Mouse (Mus musculus) cortical plate, adult 2 months (tissue): ENCODE data around the gene Pkd1l3. TPM values are rescaled to one million over a fixed set of nuclear protein-coding genes. Genes with fewer than 3 reads are reported as not detected.

Experiments
- H3K27ac ChIP-seq: fragments of 200-500 bp; 2 replicates; pipeline ENCODE4 v1.5.1; 2012; ENCODE audit warnings: low read length, control low read depth, inconsistent platforms; ENCODE audit not compliant: insufficient read depth
- H3K4me1 ChIP-seq: fragments of 200-500 bp; 2 replicates; pipeline ENCODE4 v1.6.1; 2011; ENCODE audit warnings: low read length; ENCODE audit not compliant: control insufficient read depth, insufficient read depth
- H3K4me3 ChIP-seq: fragments of 200-500 bp; 2 replicates; pipeline ENCODE4 v1.5.1; 2011; ENCODE audit warnings: mild to moderate bottlenecking, low read length, control low read depth; ENCODE audit not compliant: insufficient read depth
- CTCF ChIP-seq: fragments of 200-500 bp; IDR thresholded peaks from 2 replicates; pipeline ENCODE4 v1.5.1; 2011; ENCODE audit warnings: mild to moderate bottlenecking, control low read depth, low read length; ENCODE audit not compliant: insufficient read depth; ENCODE audit errors: extremely low read depth
- POLR2A ChIP-seq: fragments of 200-500 bp; IDR thresholded peaks from 2 replicates; pipeline ENCODE4 v1.6.1; 2011; ENCODE audit warnings: mild to moderate bottlenecking, low read length, control low read depth; ENCODE audit not compliant: insufficient read depth; ENCODE audit errors: extremely low read depth
- polyA plus RNA-seq: library from polyadenylated mRNA; depleted of rRNA; stranded (reverse); fragments of >200 nt; gene quantifications from 2 replicates; pipeline ENCODE4 v1.2.3, GENCODE M21; 2012

Pkd1l3 gene
- polyA plus RNA-seq, 1 experiment = 0.79 TPM

DNA sequence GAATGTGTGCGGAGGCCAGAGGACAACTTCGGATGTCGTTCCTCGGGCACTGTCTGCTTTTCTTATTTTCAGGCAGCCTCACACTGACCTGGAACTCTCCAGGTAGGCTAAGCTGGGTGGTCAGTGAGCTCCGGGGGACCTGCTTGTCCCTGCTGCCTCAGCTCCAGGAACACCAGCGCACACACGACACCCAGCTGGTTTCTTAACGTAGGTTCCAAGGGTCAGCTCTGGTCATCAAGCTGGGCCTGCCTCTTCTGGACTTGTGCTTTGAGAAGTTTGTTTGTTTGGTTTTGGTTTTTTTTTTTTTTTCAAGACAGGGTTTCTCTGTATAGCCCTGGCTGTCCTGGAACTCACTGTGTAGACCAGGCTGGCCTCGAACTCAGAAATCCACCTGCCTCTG lies 23.4 kb upstream of the Pkd1l3 start:
- no peaks in the 10 kb centered on the region for H3K4me1 ChIP-seq
- TF ChIP-seq CTCF (no peak), POLR2A (no peak)
- H3K4me3 ChIP-seq = no peak overlapping the region
- H3K27ac ChIP-seq = no peak overlapping the region

DNA sequence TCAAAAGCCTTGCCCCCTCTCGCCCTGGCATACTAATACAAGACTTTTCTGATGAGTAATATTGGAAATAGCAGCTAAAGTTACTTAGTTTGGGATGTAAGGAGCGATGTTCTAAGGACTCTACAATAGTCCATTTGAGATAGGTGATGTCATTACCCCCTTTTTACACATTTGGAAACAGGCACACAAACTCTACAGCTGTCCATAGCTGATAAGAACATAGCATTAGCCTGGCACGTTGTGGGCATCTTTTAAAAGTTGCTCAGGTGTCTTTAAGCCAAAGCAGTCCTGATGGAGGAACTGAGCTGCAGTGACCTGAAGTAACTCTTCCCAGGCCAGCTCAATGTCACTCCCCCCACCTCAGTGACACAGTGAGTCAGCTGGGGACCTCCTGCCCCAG lies 22.9 kb upstream of the Pkd1l3 start:
- H3K4me3 ChIP-seq = no peak overlapping the region
- H3K4me1 ChIP-seq = no peaks in the 10 kb centered on the region
- TF ChIP-seq POLR2A (no peak), CTCF (no peak)
- H3K27ac ChIP-seq = no peak overlapping the region

DNA sequence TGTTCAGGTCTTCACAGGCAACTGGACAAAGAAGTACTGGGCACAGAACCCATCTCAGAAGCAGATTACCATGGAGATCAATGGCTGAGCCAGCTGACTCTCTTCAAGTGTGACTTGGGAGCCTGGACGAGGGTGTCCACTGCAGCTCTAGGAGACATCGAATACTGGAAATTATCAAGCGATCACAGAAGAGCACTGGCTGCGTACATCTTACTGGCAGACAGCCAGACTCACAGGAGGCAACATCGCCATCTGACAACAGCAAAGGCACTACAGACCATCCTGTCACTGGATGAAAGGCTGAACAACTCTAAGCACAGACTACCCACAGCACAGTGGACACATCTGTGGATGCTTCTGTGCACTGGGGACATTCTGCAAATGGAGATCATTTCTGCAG lies 22.2 kb upstream of the Pkd1l3 start:
- H3K4me3 ChIP-seq = no peak overlapping the region
- no peak overlapping the region for H3K27ac ChIP-seq
- no peak for TF ChIP-seq POLR2A
- TF ChIP-seq CTCF = no peak
- no peaks in the 10 kb centered on the region for H3K4me1 ChIP-seq

DNA sequence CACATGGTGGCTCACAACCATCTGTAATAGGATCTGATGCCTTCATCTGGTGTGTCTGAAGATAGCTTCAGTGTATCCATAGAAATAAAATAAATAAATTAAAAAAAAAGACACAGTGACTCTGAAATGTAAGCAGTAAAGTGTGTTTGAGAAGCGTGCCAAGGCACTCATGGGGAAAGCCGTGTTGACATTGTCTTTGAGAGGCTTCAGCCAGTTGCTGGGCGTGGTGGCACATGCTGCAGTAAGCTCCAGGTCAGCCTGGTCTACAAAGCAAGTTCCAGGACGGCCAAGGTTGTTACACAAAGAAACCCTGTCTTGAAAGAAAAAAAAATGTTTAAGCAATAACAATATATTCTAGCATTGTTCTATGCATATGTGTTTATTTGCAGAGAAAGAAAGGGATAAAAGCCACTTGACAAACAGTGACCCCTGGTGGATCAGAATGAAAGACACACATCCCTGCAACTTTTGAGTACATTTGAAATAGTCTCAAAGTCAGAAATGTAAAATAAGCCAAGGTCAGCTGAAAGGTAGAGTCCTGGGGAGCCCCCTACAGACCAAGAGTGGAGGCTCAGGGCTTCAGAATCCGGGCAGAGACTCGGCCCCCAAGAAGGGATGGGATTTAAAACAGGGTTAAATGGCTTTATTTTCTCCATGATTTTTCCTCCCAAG lies 21.1 kb upstream of the Pkd1l3 start:
- no peak for TF ChIP-seq CTCF
- TF ChIP-seq POLR2A = no peak
- H3K4me1 ChIP-seq = no peaks in the 10 kb centered on the region
- H3K27ac ChIP-seq = no peak overlapping the region
- H3K4me3 ChIP-seq = no peak overlapping the region

DNA sequence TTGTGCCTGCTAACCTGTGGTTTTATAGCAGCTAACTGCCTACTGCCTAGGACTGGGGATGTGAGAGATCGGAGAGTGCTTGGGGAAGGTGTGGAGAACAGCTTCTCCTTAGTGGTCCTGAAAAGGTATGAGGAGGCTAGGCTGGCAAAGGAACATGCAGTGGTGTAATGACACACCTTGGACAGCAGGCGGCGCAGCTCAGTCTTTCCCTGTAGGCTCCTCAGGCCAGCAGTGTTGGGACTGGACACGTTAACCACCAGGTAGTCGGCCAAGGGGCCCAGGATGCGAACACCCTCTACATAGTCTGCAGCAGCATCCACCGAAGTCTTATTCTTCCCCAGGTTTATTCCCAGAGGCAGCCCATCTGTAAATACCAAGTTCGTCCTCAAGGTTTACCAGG lies 18.5 kb upstream of the Pkd1l3 start:
- no peak overlapping the region for H3K4me3 ChIP-seq

DNA sequence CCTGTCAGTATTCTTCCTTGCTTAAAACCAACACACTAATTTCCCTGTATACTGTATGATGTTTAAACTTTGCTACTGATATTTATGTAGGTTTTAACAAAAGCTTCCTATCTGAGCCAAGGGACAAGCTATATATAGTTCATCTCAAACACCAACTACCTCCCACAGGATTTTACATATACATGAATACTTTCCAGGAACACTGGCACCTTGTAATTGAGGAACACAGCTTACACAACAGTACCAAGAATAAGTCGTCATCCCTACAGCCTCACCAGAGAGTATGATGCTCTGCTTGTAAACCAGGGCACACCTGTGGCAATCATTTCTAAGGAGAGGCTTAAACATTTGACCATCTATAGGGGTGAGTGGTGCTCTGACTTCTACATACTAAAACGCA lies 7.6 kb upstream of the Pkd1l3 start:
- no peak overlapping the region for H3K4me3 ChIP-seq
- TF ChIP-seq POLR2A (no peak), CTCF (no peak)
- peaks cover 3% of the 10 kb centered on the region; the same call in 1 of the 2 replicates for H3K4me1 ChIP-seq
- no peak overlapping the region for H3K27ac ChIP-seq

More for the DNA sequence above, 18.5 kb upstream of the Pkd1l3 start:
- Histone ChIP-seq H3K27ac (no peak overlapping the region), H3K4me1 (no peaks in the 10 kb centered on the region)
- TF ChIP-seq CTCF = peak; percentile 82
- no peak for TF ChIP-seq POLR2A

DNA sequence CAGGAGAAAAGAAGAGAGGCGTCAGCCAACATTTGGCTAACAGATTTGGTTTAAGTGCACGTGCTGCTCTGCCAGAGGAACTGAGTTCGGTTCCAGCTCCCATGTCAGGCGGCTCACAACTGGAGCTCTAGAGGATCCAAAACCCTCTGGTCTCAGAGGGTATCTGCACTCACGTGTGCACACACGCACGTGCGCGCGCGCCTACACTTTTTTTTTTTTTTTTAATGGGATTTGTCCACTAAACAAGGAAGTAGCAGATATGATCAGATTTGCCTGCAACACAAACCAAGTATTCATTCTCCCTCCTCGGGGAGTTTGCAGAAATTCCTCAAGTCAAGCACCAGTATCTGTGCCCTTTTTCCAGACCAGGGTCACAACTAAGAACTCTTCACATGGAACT lies 6.7 kb upstream of the Pkd1l3 start:
- peak overlapping the region; percentile 57 for H3K4me3 ChIP-seq
- peaks cover 3% of the 10 kb centered on the region; the same call in 1 of the 2 replicates for H3K4me1 ChIP-seq
- H3K27ac ChIP-seq = no peak overlapping the region
- TF ChIP-seq CTCF (no peak), POLR2A (no peak)

DNA sequence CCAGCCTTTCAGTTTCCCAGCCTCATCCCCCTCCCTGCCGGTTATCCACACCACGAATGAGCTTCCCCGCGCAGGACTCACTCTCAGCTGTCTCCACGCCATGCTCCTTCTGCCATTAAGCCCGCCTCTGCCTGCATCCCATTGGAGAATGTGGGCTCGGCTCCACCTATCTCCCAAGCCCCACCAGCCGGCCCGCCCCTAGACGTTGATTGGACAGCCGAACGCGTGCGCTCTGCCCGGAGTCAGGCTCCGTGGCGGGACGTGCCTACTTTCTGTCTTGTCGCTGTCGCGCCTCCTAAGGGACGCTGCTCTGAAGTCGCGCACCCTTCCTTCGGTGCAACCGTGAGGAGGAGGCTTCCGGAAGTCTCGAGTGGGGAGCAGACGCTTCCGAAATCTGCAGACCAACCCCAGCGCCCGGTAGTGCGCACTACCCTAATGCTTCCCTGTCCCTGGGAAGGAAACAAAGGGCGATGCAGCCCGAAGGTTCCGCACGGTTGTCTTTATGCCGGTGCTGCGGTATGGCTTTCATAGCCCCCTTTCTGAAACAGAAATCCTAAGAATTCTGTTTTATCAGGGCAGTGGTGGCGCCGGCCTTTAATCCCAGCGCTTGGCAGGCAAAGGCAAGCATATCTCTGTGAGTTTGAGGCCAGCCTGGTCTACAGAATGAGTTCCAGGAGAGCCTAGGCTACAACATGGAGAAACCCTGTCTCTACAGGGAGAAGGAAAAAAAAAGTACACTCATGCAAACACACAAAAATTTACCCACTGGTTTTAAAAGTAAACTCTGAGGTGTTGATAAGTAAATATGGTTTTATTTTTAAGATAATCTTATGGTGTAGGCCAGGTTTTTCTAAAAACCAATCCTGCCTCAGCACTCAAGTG lies 5.8 kb upstream of the Pkd1l3 start, which contains the start of gene Dhodh:
Gene Dhodh, minus strand, starts transcription at position 403 of the 882 bp plus-strand sequence.
- peak within 1 kb of the TSS; percentile 57 for H3K4me3 ChIP-seq
- peaks cover 3% of the 10 kb centered on the region; the same call in 1 of the 2 replicates for H3K4me1 ChIP-seq
- TF ChIP-seq CTCF (no peak), POLR2A (peak; percentile 91)
- 0 out of 2 replicates have a peak within 1 kb of the TSS, but pooled peaks have one; percentile 29 for H3K27ac ChIP-seq

DNA sequence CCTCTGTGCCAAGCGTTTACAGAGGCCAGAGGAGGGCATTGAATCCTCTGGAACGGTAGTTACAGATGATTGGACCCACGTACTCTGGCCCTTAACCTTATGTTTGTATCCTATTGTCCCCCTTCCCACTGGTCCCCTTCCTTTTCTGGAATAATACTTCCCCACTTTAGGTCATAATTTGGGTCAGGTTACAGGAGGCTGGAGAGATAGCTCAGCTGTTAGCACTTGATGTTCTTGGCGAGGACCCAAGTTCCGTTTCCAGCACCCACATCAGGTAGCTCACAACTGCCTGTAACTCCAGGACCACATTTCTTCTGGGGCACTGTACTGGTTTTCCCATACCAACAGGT lies 5.2 kb upstream of the Pkd1l3 start:
- TF ChIP-seq POLR2A (no peak), CTCF (no peak)
- Histone ChIP-seq H3K4me3 (peak overlapping the region; percentile 57; the same call in 1 of the 2 replicates), H3K4me1 (peaks cover 3% of the 10 kb centered on the region; the same call in 1 of the 2 replicates), H3K27ac (no peak overlapping the region)

DNA sequence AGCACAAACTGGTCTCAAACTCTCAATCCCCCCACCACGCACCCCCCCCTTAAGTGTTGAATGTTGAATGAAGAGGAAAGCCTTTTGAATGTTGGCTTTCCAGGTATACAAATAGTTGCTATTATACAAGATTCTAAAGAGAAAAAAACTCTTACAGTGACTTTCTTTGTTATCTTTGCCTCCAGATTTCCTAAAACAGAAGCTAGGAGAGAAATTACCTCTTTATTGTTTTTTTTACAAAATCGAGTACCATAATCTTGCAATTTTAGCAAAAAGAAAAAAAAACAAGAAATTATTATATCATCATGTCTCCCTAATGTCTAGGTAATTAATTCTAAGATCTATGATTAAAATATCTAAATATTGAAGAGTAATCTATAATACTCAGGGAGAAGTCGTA lies 1.3 kb downstream of the Pkd1l3 start:
- no peak overlapping the region for H3K27ac ChIP-seq
- no peaks in the 10 kb centered on the region for H3K4me1 ChIP-seq
- H3K4me3 ChIP-seq = no peak overlapping the region
- TF ChIP-seq POLR2A (no peak), CTCF (no peak)
